Mouse (Mus musculus) ES-E14 (cell line): ENCODE data around the gene Abhd11. TPM values are rescaled to one million over a fixed set of nuclear protein-coding genes. Genes with fewer than 3 reads are reported as not detected.
"Not testable (repeated sequence)": the region's sequence is repeated elsewhere in the genome, so short reads cannot be mapped to it uniquely, and the experiment has no call there.

Source experiments
- DNase-seq: peaks from one replicate; pipeline ENCODE4 v3.0.0-alpha.2; 2013; ENCODE audit warnings: low read depth, low spot score
- H3K27ac ChIP-seq: 2 replicates; pipeline ENCODE4 v1.5.1; 2012; ENCODE audit warnings: low read depth, mild to moderate bottlenecking, low read length, moderate library complexity, mixed read lengths; ENCODE audit not compliant: poor library complexity, insufficient read depth, severe bottlenecking
- H3K36me3 ChIP-seq: 2 replicates; pipeline ENCODE4 v1.6.1; 2012; ENCODE audit warnings: mild to moderate bottlenecking, low read length, moderate library complexity, mixed read lengths; ENCODE audit not compliant: control insufficient read depth, poor library complexity, insufficient read depth, severe bottlenecking
- H3K4me1 ChIP-seq, 2 experiments: fragments of 150-350 bp in 1 of 2; sonication (generic) in 1 of 2; 2 replicates each; pipeline ENCODE4 v1.6.1; 2012; ENCODE audit warnings: low read length in 2 of 2, mild to moderate bottlenecking in 1 of 2, mixed read lengths in 1 of 2; ENCODE audit not compliant: control insufficient read depth in 2 of 2, insufficient read depth in 2 of 2, poor library complexity in 1 of 2
- H3K4me3 ChIP-seq, 2 experiments: fragments of 150-350 bp in 1 of 2; sonication (generic) in 1 of 2; 2 replicates each; pipeline ENCODE4 v1.5.1; 2012; ENCODE audit warnings: low read length in 2 of 2, low read depth in 1 of 2, mild to moderate bottlenecking in 1 of 2, mixed read lengths in 1 of 2; ENCODE audit not compliant: insufficient read depth in 1 of 2, poor library complexity in 1 of 2, severe bottlenecking in 1 of 2
- H3K9ac ChIP-seq: 2 replicates; pipeline ENCODE4 v1.6.1; 2012; ENCODE audit warnings: low read depth, mild to moderate bottlenecking, low read length, mixed read lengths; ENCODE audit not compliant: poor library complexity, insufficient read depth, severe bottlenecking
- H3K9me3 ChIP-seq: fragments of 150-350 bp; sonication (generic); 2 replicates; pipeline ENCODE4 v1.6.1; 2012; ENCODE audit warnings: low read depth, mild to moderate bottlenecking, low read length; ENCODE audit not compliant: control insufficient read depth, insufficient read depth
- CHD2 ChIP-seq: IDR thresholded peaks from 2 replicates; pipeline ENCODE4 v1.6.1; 2014; ENCODE audit warnings: mild to moderate bottlenecking, low read depth, low read length, inconsistent platforms
- HCFC1 ChIP-seq: IDR thresholded peaks from 2 replicates; pipeline ENCODE4 v1.6.1; 2012; ENCODE audit warnings: low read length, inconsistent platforms, borderline replicate concordance; ENCODE audit not compliant: insufficient read depth
- MAFK ChIP-seq: IDR thresholded peaks from 2 replicates; pipeline ENCODE4 v1.6.1; 2014; ENCODE audit warnings: mild to moderate bottlenecking, low read depth, low read length, inconsistent platforms; ENCODE audit not compliant: insufficient read depth
- ZC3H11A ChIP-seq: IDR thresholded peaks from 2 replicates; pipeline ENCODE4 v1.6.1; 2012; ENCODE audit warnings: low read depth, mild to moderate bottlenecking, inconsistent platforms, low read length, borderline replicate concordance
- ZNF384 ChIP-seq: IDR thresholded peaks from 2 replicates; pipeline ENCODE4 v1.6.1; 2012; ENCODE audit warnings: low read depth, low read length, inconsistent platforms
- in situ Hi-C, 2 experiments: fragments of 600-800 bp; cut with MboI; formaldehyde crosslinking; loops; one replicate each; pipeline ENCODE4 v1.15.1; 2025; ENCODE audit warnings: low sequenced_read_pairs in 2 of 2, inconsistent platforms in 1 of 2; ENCODE audit not compliant: unreplicated experiment in 2 of 2
- total RNA-seq: library from RNA; depleted of rRNA; stranded (reverse); fragments of 300-350 nt; gene quantifications from 2 replicates; pipeline ENCODE4 v1.2.3, GENCODE M21; 2012; rRNA removed

Gene Abhd11
- total RNA-seq = 64.8 and 105 TPM in 2 replicates

GRCm38 (mm10) chr5:135008671-135009589 lies at the start of gene Abhd11:
Gene Abhd11, plus strand, starts transcription at chr5:135009152.
- H3K4me1 ChIP-seq = peaks cover 0 to 13% of the 10 kb centered on the region in 2 experiments; a peak in 1 of 4 replicates
- H3K36me3 ChIP-seq = peaks cover 9% of the 10 kb centered on the region; the same call in 1 of the 2 replicates
- peak within 1 kb of the TSS; percentile 82 to 90 for H3K4me3 ChIP-seq
- peak; percentile 100 for DNase-seq
- in situ Hi-C loops = no loop called here
- no peaks in the 10 kb centered on the region for H3K9me3 ChIP-seq
- H3K9ac ChIP-seq = peak within 1 kb of the TSS; percentile 92
- TF ChIP-seq CHD2 (no peak), ZC3H11A (no peak), HCFC1 (no peak; the same call in none of the 2 replicates), MAFK (no peak)
- peak within 1 kb of the TSS; percentile 94 for H3K27ac ChIP-seq

GRCm38 (mm10) chr5:134960430-134960829 lies 48.5 kb upstream of the Abhd11 start:
- no peak for DNase-seq

GRCm38 (mm10) chr5:134961519-134961918 lies 47.4 kb upstream of the Abhd11 start:
- in situ Hi-C loops = no loop called here
- no peaks in the 10 kb centered on the region for H3K9me3 ChIP-seq
- H3K27ac ChIP-seq = no peak overlapping the region
- TF ChIP-seq ZC3H11A (no peak), CHD2 (no peak), ZNF384 (no peak), HCFC1 (no peak), MAFK (no peak)
- no peak for DNase-seq
- H3K9ac ChIP-seq = no peak overlapping the region
- peaks cover 3 to 29% of the 10 kb centered on the region in 2 experiments; a peak in 3 of 4 replicates for H3K4me1 ChIP-seq
- H3K36me3 ChIP-seq = no peaks in the 10 kb centered on the region
- no peak overlapping the region for H3K4me3 ChIP-seq

More at GRCm38 (mm10) chr5:134960430-134960829, 48.5 kb upstream of the Abhd11 start:
- H3K36me3 ChIP-seq = no peaks in the 10 kb centered on the region
- no peaks in the 10 kb centered on the region for H3K9me3 ChIP-seq
- H3K27ac ChIP-seq = no peak overlapping the region
- in situ Hi-C loops = no loop called here
- 0 out of 2 replicates have a peak overlapping the region, but pooled peaks have one; percentile 14 for H3K9ac ChIP-seq
- H3K4me3 ChIP-seq = no peak overlapping the region
- peaks cover 3 to 29% of the 10 kb centered on the region in 2 experiments; a peak in 3 of 4 replicates for H3K4me1 ChIP-seq
- TF ChIP-seq HCFC1 = no peak
- TF ChIP-seq ZC3H11A = no peak
- TF ChIP-seq MAFK = no peak
- TF ChIP-seq ZNF384 = no peak
- no peak for TF ChIP-seq CHD2

GRCm38 (mm10) chr5:134963546-134963945 lies 45.4 kb upstream of the Abhd11 start:
- Histone ChIP-seq H3K4me1 (peaks cover 2 to 31% of the 10 kb centered on the region in 2 experiments; a peak in 2 of 4 replicates), H3K9me3 (no peaks in the 10 kb centered on the region), H3K36me3 (no peaks in the 10 kb centered on the region), H3K9ac (no peak overlapping the region), H3K27ac (no peak overlapping the region), H3K4me3 (no peak overlapping the region)
- no peak for TF ChIP-seq ZNF384
- no peak for TF ChIP-seq ZC3H11A
- no peak for TF ChIP-seq HCFC1
- TF ChIP-seq CHD2 = no peak
- peak; percentile 22; the same call in 1 of the 2 replicates for TF ChIP-seq MAFK
- DNase-seq = no peak
- in situ Hi-C loops = no loop called here

GRCm38 (mm10) chr5:134964655-134965054 lies 44.3 kb upstream of the Abhd11 start:
- H3K9ac ChIP-seq, DNase-seq, H3K36me3 ChIP-seq, H3K4me3 ChIP-seq, H3K27ac ChIP-seq, in situ Hi-C loops, H3K9me3 ChIP-seq: not testable (repeated sequence)
- H3K4me1 ChIP-seq = peaks cover 4 to 29% of the 10 kb centered on the region in 2 experiments; a peak in 2 of 4 replicates
